Mouse (Mus musculus): Measurements from ENCODE around the gene Slc35c2. TPM values are rescaled to one million over a fixed set of nuclear protein-coding genes. Genes with fewer than 3 reads are reported as not detected.

The Slc35c2 gene
- polyA plus RNA-seq, 1 experiment: 24.6 TPM

DNA sequence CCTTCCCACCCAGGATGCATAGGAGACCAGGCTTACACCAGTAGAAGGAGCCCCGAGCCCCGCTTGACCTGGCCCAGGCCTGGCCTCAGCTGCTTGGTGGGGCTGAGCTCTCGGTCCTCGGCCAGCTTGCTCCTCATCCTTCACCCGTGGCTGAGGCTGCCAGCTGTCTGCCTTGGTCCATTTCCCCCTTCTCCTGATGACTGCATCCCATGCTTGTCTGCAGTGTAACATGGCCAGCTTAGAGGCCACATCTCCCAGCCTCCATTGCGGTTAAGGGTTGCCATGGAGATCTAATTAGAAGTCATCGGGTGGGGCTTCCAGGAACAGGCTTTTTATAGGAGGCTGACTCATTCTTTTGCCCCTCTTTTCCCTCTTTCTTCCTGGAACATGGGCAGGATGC lies 23.8 kb downstream of the Slc35c2 start:
- Histone ChIP-seq H3K4me1 (ENCODE audit: control insufficient read depth, insufficient read depth, low read length) (no peaks in the 10 kb centered on the region), H3K27ac (ENCODE audit: insufficient read depth, low read length) (no peak overlapping the region), H3K9ac (ENCODE audit: low read depth, poor library complexity, severe bottlenecking) (no peak overlapping the region), H3K36me3 (ENCODE audit: control insufficient read depth, insufficient read depth, low read length, poor library complexity, severe bottlenecking) (no peaks in the 10 kb centered on the region), H3K4me3 (ENCODE audit: low read depth, low read length) (no peak overlapping the region), H3K9me3 (replicated peaks; ENCODE audit: control insufficient read depth, insufficient read depth, low read length, poor library complexity, severe bottlenecking) (no peaks in the 10 kb centered on the region), H3K27me3 (ENCODE audit: control insufficient read depth, insufficient read depth, low read length, poor library complexity, severe bottlenecking) (no peaks in the 10 kb centered on the region)
- TF ChIP-seq EP300 (IDR thresholded peaks at IDR 0.05; ENCODE audit: insufficient read depth, low read depth, low read length): no peak
- TF ChIP-seq CTCF (IDR thresholded peaks at IDR 0.05; ENCODE audit: low read depth, low read length): no peak
- no peak for TF ChIP-seq POLR2A (IDR thresholded peaks at IDR 0.05; ENCODE audit: insufficient read depth, low read length)

DNA sequence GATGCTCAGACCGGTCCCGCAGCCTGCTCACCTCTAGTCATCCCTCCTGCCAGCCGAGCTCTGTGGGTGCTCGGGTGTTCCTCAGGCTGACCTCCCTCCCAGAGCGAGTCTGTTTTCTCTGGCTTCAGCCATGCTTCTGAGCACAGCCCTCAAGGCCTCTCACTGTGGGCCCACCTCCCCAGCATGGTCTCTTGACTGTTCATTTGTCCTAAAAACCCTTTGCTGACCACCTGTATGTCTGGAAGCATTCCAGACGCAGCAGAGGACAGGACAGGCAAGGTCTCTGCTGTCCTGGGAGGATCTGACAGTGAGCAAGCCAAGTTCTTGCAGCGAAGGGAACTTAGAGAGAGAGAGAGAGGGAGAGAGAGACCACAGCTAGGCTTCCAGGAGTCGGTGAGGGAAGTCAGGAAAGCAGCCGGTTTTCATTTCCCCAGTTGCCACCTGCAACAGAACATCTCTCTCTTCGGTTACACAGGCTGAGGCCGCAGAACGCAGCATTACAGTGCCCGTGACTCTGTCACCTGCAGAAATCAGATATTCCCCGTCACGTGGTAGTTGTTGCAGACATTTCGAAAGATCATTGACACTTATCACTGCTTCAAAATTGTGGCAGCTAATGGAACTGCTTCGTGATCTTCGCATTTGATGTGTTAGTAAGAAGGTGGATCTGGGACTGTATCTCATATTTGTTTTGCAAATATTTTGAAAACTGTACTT lies 25.2 kb downstream of the Slc35c2 start:
- Histone ChIP-seq H3K4me3 (ENCODE audit: low read depth, low read length) (no peak overlapping the region), H3K36me3 (ENCODE audit: control insufficient read depth, insufficient read depth, low read length, poor library complexity, severe bottlenecking) (no peaks in the 10 kb centered on the region), H3K27ac (ENCODE audit: insufficient read depth, low read length) (no peak overlapping the region), H3K9ac (ENCODE audit: low read depth, poor library complexity, severe bottlenecking) (no peak overlapping the region), H3K27me3 (ENCODE audit: control insufficient read depth, insufficient read depth, low read length, poor library complexity, severe bottlenecking) (no peaks in the 10 kb centered on the region), H3K4me1 (ENCODE audit: control insufficient read depth, insufficient read depth, low read length) (no peaks in the 10 kb centered on the region), H3K9me3 (replicated peaks; ENCODE audit: control insufficient read depth, insufficient read depth, low read length, poor library complexity, severe bottlenecking) (no peaks in the 10 kb centered on the region)
- no peak for TF ChIP-seq POLR2A (IDR thresholded peaks at IDR 0.05; ENCODE audit: insufficient read depth, low read length)
- TF ChIP-seq CTCF (IDR thresholded peaks at IDR 0.05; ENCODE audit: low read depth, low read length): no peak
- TF ChIP-seq EP300 (IDR thresholded peaks at IDR 0.05; ENCODE audit: insufficient read depth, low read depth, low read length): no peak

DNA sequence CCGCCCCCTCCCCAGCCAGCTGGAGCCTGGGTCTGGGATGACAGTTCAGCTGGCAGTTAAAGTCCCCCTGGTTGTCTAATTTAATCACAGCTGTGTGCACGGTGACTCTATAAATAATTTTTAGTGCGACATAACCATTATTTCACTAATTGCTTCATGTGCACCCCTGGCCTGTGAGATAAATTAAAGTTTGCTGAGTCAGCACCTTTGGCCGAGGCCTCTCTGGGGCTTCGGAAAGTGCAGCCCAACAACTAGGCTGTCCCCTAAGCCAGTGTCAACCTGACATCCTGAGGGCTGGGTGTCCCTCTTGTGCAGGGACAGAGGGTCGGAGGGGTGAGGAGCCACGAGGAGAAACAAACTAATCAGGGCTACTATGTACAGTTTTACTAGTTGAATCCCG lies 27.8 kb downstream of the Slc35c2 start:
- TF ChIP-seq POLR2A (IDR thresholded peaks at IDR 0.05; ENCODE audit: insufficient read depth, low read length) (no peak), CTCF (IDR thresholded peaks at IDR 0.05; ENCODE audit: low read depth, low read length) (no peak), EP300 (IDR thresholded peaks at IDR 0.05; ENCODE audit: insufficient read depth, low read depth, low read length) (no peak)
- H3K4me1 ChIP-seq (ENCODE audit: control insufficient read depth, insufficient read depth, low read length): no peaks in the 10 kb centered on the region
- H3K36me3 ChIP-seq (ENCODE audit: control insufficient read depth, insufficient read depth, low read length, poor library complexity, severe bottlenecking): no peaks in the 10 kb centered on the region
- no peak overlapping the region for H3K27ac ChIP-seq (ENCODE audit: insufficient read depth, low read length)
- no peaks in the 10 kb centered on the region for H3K27me3 ChIP-seq (ENCODE audit: control insufficient read depth, insufficient read depth, low read length, poor library complexity, severe bottlenecking)
- no peak overlapping the region for H3K9ac ChIP-seq (ENCODE audit: low read depth, poor library complexity, severe bottlenecking)
- H3K9me3 ChIP-seq (replicated peaks; ENCODE audit: control insufficient read depth, insufficient read depth, low read length, poor library complexity, severe bottlenecking): no peaks in the 10 kb centered on the region
- H3K4me3 ChIP-seq (ENCODE audit: low read depth, low read length): no peak overlapping the region

DNA sequence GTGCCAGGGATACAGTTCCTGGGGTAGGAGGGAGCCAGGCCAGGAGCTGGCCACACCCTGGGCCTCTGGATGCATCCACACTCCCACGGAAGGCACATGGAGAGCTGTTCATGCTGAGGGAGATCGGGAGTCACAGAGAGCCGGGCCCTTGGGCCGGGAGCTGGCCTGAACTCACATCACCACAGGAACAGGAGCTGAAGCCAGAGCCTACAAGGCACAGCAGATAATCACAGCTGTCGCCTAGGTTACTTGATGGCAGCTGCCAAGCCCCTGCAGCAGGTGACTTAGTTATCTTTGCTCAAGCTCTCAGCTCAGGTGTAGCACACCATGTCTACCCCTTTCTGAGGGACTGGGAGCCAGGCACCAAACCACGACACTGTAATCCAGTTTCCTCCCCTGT lies 29.3 kb downstream of the Slc35c2 start:
- Histone ChIP-seq H3K4me3 (ENCODE audit: low read depth, low read length) (no peak overlapping the region), H3K9me3 (replicated peaks; ENCODE audit: control insufficient read depth, insufficient read depth, low read length, poor library complexity, severe bottlenecking) (no peaks in the 10 kb centered on the region), H3K4me1 (ENCODE audit: control insufficient read depth, insufficient read depth, low read length) (no peaks in the 10 kb centered on the region), H3K27ac (ENCODE audit: insufficient read depth, low read length) (no peak overlapping the region), H3K27me3 (ENCODE audit: control insufficient read depth, insufficient read depth, low read length, poor library complexity, severe bottlenecking) (no peaks in the 10 kb centered on the region), H3K36me3 (ENCODE audit: control insufficient read depth, insufficient read depth, low read length, poor library complexity, severe bottlenecking) (no peaks in the 10 kb centered on the region), H3K9ac (ENCODE audit: low read depth, poor library complexity, severe bottlenecking) (no peak overlapping the region)
- TF ChIP-seq POLR2A (IDR thresholded peaks at IDR 0.05; ENCODE audit: insufficient read depth, low read length): no peak
- TF ChIP-seq EP300 (IDR thresholded peaks at IDR 0.05; ENCODE audit: insufficient read depth, low read depth, low read length): no peak
- TF ChIP-seq CTCF (IDR thresholded peaks at IDR 0.05; ENCODE audit: low read depth, low read length): no peak

DNA sequence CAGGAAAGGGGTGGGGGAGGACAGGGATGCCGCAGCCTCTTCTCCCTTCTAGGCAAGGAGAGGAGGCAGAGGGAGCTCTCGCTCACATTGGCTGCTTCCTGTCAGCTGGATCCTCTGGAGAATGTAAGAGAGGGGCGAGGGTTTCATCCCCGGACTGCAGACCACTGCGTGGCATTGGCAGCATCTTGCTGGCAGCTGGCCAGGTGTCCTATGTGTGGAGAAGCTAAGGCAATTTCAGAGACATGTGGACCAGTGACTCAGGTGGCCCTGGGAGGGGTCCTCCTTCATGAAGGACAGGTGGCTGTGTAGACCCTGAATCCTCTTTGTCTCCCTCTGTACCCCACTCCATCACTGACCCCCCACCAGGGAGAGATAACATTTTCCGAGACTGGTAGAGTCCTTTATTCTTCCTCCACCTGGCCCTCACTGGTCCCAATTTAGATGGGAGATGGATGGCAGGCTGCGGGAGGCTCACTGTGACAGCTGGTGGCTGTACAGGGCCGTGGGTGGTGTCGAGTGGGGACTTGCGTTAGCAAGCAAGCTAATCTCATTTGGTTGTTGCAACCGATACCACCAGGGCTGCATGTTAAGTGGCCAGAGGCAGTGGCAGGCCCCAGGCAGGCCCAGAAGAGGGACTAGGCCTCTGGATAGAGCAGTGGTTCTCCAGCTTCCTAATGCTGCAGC lies 30.4 kb downstream of the Slc35c2 start:
- H3K9ac ChIP-seq (ENCODE audit: low read depth, poor library complexity, severe bottlenecking): no peak overlapping the region
- H3K27me3 ChIP-seq (ENCODE audit: control insufficient read depth, insufficient read depth, low read length, poor library complexity, severe bottlenecking): no peaks in the 10 kb centered on the region
- no peaks in the 10 kb centered on the region for H3K4me1 ChIP-seq (ENCODE audit: control insufficient read depth, insufficient read depth, low read length)
- H3K9me3 ChIP-seq (replicated peaks; ENCODE audit: control insufficient read depth, insufficient read depth, low read length, poor library complexity, severe bottlenecking): no peaks in the 10 kb centered on the region
- H3K4me3 ChIP-seq (ENCODE audit: low read depth, low read length): no peak overlapping the region
- no peaks in the 10 kb centered on the region for H3K36me3 ChIP-seq (ENCODE audit: control insufficient read depth, insufficient read depth, low read length, poor library complexity, severe bottlenecking)
- no peak overlapping the region for H3K27ac ChIP-seq (ENCODE audit: insufficient read depth, low read length)
- TF ChIP-seq CTCF (IDR thresholded peaks at IDR 0.05; ENCODE audit: low read depth, low read length) (no peak), POLR2A (IDR thresholded peaks at IDR 0.05; ENCODE audit: insufficient read depth, low read length) (no peak), EP300 (IDR thresholded peaks at IDR 0.05; ENCODE audit: insufficient read depth, low read depth, low read length) (no peak)

DNA sequence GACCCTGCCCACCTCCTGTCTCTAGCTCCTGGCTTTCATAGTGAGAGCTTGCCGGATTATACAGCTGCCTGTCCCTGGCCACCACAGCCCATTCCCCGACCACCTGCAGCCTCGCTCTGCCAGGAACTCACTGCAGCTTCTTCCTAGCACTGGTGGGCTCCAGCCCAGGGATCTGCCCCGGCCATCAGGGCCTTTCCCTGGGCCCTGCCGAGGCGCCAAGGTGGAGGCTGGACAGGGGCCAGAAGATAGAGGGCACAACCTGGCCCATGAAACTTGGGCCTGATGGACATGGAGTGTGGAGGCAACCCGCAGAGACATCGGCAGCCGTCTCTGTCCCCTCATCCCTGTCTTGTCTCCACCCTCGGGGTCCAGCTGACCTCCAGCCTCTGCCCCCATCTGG lies 31.5 kb downstream of the Slc35c2 start:
- Histone ChIP-seq H3K27me3 (ENCODE audit: control insufficient read depth, insufficient read depth, low read length, poor library complexity, severe bottlenecking) (no peaks in the 10 kb centered on the region), H3K4me1 (ENCODE audit: control insufficient read depth, insufficient read depth, low read length) (no peaks in the 10 kb centered on the region)

More for the DNA sequence above, 31.5 kb downstream of the Slc35c2 start:
- H3K9ac ChIP-seq (ENCODE audit: low read depth, poor library complexity, severe bottlenecking): no peak overlapping the region
- no peak for TF ChIP-seq EP300 (IDR thresholded peaks at IDR 0.05; ENCODE audit: insufficient read depth, low read depth, low read length)
- no peak for TF ChIP-seq POLR2A (IDR thresholded peaks at IDR 0.05; ENCODE audit: insufficient read depth, low read length)
- TF ChIP-seq CTCF (IDR thresholded peaks at IDR 0.05; ENCODE audit: low read depth, low read length): no peak
- H3K4me3 ChIP-seq (ENCODE audit: low read depth, low read length): no peak overlapping the region
- no peaks in the 10 kb centered on the region for H3K36me3 ChIP-seq (ENCODE audit: control insufficient read depth, insufficient read depth, low read length, poor library complexity, severe bottlenecking)
- no peak overlapping the region for H3K27ac ChIP-seq (ENCODE audit: insufficient read depth, low read length)
- no peaks in the 10 kb centered on the region for H3K9me3 ChIP-seq (replicated peaks; ENCODE audit: control insufficient read depth, insufficient read depth, low read length, poor library complexity, severe bottlenecking)
